Mouse (Mus musculus): Measurements from ENCODE around the gene Dlgap1. TPM values are rescaled to one million over a fixed set of nuclear protein-coding genes. Genes with fewer than 3 reads are reported as not detected.

Gene Dlgap1
- total RNA-seq, 1 experiment from 2014 or later = not detected

DNA sequence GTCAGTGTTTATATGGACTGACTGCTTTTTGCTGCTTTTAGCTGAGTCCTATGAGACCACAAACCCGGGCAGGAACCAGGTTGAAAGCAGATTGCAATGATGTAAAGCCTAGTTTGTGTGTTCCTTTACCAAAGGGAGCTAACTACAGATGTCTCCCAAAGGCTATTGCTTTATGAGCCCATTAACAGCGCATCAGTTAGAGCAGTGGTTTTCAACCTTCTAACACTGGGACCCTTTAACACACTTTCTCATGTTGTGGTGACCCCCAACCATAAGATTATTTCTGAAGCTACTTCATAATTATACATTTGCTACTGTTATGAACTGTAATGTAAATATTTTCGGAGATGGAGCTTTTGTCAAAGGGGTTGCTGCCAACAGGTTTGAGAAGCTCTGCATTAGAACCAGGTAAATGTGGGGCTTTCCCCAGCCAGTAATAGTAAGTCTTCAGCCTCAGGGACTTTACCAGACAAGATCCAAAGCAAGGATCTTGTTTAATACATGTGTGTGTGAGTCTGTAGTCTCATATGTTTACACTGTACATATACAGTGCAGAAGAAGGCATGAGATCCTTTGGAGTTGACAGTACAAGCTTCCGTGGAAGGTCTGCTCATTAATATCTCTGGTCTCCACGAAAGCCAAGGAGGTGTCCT lies 899.8 kb downstream of the Dlgap1 start:
- ATAC-seq (replicated peaks; ENCODE audit: low read depth, poor library complexity, severe bottlenecking) = no peak

DNA sequence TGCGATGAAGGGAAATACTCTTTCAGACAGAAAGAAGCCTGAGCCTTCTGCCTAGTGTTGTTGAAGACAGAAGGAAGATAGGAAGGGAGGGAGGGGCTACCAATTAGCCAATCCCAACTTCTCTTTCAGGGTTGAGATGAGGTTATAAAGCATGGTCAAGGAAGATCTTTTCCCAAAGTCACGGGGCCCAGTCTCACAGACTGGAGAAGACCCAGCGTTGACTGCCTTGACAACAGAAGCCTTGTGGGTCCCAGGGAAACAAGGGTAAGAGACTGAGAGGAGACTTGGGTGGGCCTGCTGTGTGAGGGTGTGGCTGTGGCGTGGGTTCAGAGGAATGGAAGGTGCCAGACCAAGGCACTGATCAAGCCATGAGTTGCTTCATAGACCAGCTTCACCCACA lies 901.7 kb downstream of the Dlgap1 start:
- no peak for ATAC-seq (replicated peaks; ENCODE audit: low read depth, poor library complexity, severe bottlenecking)

Measured in common myeloid progenitor, adult 5-6 weeks (primary cell).